ENCODE assay signal across 30 mouse cellular contexts in genomic region chr6:77868119-77868518, GRCm38 (mm10).
A peak's percentile ranks its signal among the peaks of the same experiment; 100 is the strongest.
DNase-seq lines count a peak whose midpoint lies in the region; ATAC-seq lines count a peak whose summit lies in the region.
"Had no signal": no experiment of that assay in that cellular context is flagged by ENCODE, and none has a peak within 500 bp of the region (broad histone marks: within the 10 kb centered on the region; RNA-seq: fewer than 3 reads in every experiment).

No protein-coding gene starts in this region.

- H3K4me3 ChIP-seq in heart, embryonic 12.5 days: no peak overlapping the region
- H3K4me3 ChIP-seq: embryonic facial prominence, embryonic 12.5 days; erythroblast, embryonic 14.5 days; forebrain, embryonic 12.5 days; heart, embryonic 10.5 days; layer of hippocampus, adult 2 months; limb, embryonic 13.5 days; midbrain, embryonic 10.5 days; myocyte; neural tube, embryonic 12.5 days had no signal

- no peaks in the 10 kb centered on the region for H3K4me1 ChIP-seq in heart, embryonic 12.5 days (replicated peaks)
- H3K4me1 ChIP-seq: embryonic facial prominence, embryonic 12.5 days; forebrain, embryonic 12.5 days; heart, embryonic 10.5 days; limb, embryonic 13.5 days; midbrain, embryonic 10.5 days; neural tube, embryonic 12.5 days had no signal

- no peaks in the 10 kb centered on the region for H3K9me3 ChIP-seq in heart, embryonic 12.5 days (replicated peaks)
- H3K9me3 ChIP-seq: embryonic facial prominence, embryonic 12.5 days; forebrain, embryonic 12.5 days; G1E; heart, embryonic 10.5 days; limb, embryonic 13.5 days; midbrain, embryonic 10.5 days; neural tube, embryonic 12.5 days had no signal

- H3K27me3 ChIP-seq in heart, embryonic 12.5 days (replicated peaks): no peaks in the 10 kb centered on the region
- H3K27me3 ChIP-seq: embryonic facial prominence, embryonic 12.5 days; forebrain, embryonic 12.5 days; limb, embryonic 13.5 days; neural tube, embryonic 12.5 days had no signal

- WGBS in heart, embryonic 12.5 days: 43% methylated on average over 3 of the region's 3 CpGs

- DNase-seq in heart, adult 11 months: no peak
- peak; percentile 1 for DNase-seq in ovary, adult 18-20 months (ENCODE audit: low spot score)
- DNase-seq in ovary, postnatal 10 days (ENCODE audit: low spot score): no peak
- peak; percentile 18 for DNase-seq in embryo, embryonic 9.5 days (ENCODE audit: extremely low spot score)
- peak; percentile 13 for DNase-seq in mesoderm, embryonic 11.5 days (ENCODE audit: low read depth, low spot score)
- DNase-seq in layer of hippocampus, adult 9-10 months (ENCODE audit: low spot score): no peak
- DNase-seq in right cerebral cortex, postnatal 14 days: no peak
- DNase-seq: adrenal gland, adult 8-10 months; cerebellum, adult 2 months; cerebellum, postnatal 25 days; gastrocnemius, postnatal 14 days; heart, postnatal 36 days; kidney, adult 2 months; kidney, postnatal 36 days; right cerebral cortex, postnatal 4 days; thymus, postnatal 4 days had no signal

- H3K27ac ChIP-seq in heart, embryonic 12.5 days (ENCODE audit: poor library complexity, severe bottlenecking): no peak overlapping the region
- H3K27ac ChIP-seq: embryonic facial prominence, embryonic 12.5 days; forebrain, embryonic 12.5 days; heart, embryonic 10.5 days; hindbrain, embryonic 14.5 days; layer of hippocampus, adult 2 months; limb, embryonic 13.5 days; midbrain, embryonic 10.5 days; neural tube, embryonic 12.5 days had no signal

- H3K9ac ChIP-seq in heart, embryonic 12.5 days: no peak overlapping the region
- H3K9ac ChIP-seq: embryonic facial prominence, embryonic 12.5 days; forebrain, embryonic 12.5 days; hindbrain, embryonic 14.5 days; limb, embryonic 13.5 days; neural tube, embryonic 12.5 days had no signal

- peak; percentile 22; the same call in 1 of the 2 replicates for ATAC-seq in heart, embryonic 12.5 days (ENCODE audit: insufficient number of reproducible peaks, low FRiP score)
- ATAC-seq: inflammation-experienced regulatory T-cells, adult 6 months had no signal

- no peaks in the 10 kb centered on the region for H3K36me3 ChIP-seq in heart, embryonic 12.5 days
- H3K36me3 ChIP-seq: embryonic facial prominence, embryonic 12.5 days; forebrain, embryonic 12.5 days; G1E; heart, embryonic 10.5 days; limb, embryonic 13.5 days; midbrain, embryonic 10.5 days; neural tube, embryonic 12.5 days had no signal

- H3K4me2 ChIP-seq in heart, embryonic 12.5 days: no peak overlapping the region
- H3K4me2 ChIP-seq: embryonic facial prominence, embryonic 12.5 days; forebrain, embryonic 12.5 days; hindbrain, embryonic 14.5 days; limb, embryonic 13.5 days; liver, embryonic 11.5 days; neural tube, embryonic 12.5 days had no signal

Comparison
In these comparisons a context has a peak if more than half of its experiments do, and no peak if none do; other contexts are left out.
1. DNase-seq: peak in ovary, adult 18-20 months (single experiment), embryo, embryonic 9.5 days (single experiment) and mesoderm, embryonic 11.5 days (single experiment); none in heart, adult 11 months (single experiment), ovary, postnatal 10 days (single experiment), layer of hippocampus, adult 9-10 months (single experiment) and right cerebral cortex, postnatal 14 days (single experiment).